Mouse (Mus musculus) C2C12 (cell line): ENCODE measurements at regions not wholly inside any gene's neighbourhood (a gene's known extent, or its start where the extent isn't known, plus 50 kb on each side); places are given as distances from the start of the nearest gene placed in this dataset.
"Not testable (repeated sequence)": the region's sequence is repeated elsewhere in the genome, so short reads cannot be mapped to it uniquely, and the experiment has no call there.

ENCODE experiments used
- H3K27me3 ChIP-seq: one replicate; pipeline ENCODE4 v1.6.1; 2011; ENCODE audit not compliant: control insufficient read depth, insufficient read depth, insufficient read length
- H3K36me3 ChIP-seq: one replicate; pipeline ENCODE4 v1.6.1; 2011; ENCODE audit not compliant: control insufficient read depth, insufficient read depth
- H3K4me3 ChIP-seq: one replicate; pipeline ENCODE4 v1.5.1; 2011; ENCODE audit warnings: mild to moderate bottlenecking, control low read depth; ENCODE audit not compliant: poor library complexity, insufficient read depth, severe bottlenecking
- H3K79me2 ChIP-seq: one replicate; pipeline ENCODE4 v1.6.1; 2011; ENCODE audit not compliant: control insufficient read depth, insufficient read depth
- H3K79me3 ChIP-seq: one replicate; pipeline ENCODE4 v1.6.1; 2011; ENCODE audit warnings: low read depth, control low read depth
- H3ac ChIP-seq: one replicate; pipeline ENCODE3; 2011; ENCODE audit warnings: low read depth; ENCODE audit not compliant: control insufficient read depth, insufficient read length
- CEBPB ChIP-seq: IDR thresholded peaks from one replicate; pipeline ENCODE4 v1.6.1; 2011; ENCODE audit warnings: low read depth, mild to moderate bottlenecking, control low read depth, moderate library complexity
- CTCF ChIP-seq: IDR thresholded peaks from one replicate; pipeline ENCODE4 v1.5.1; 2011; ENCODE audit not compliant: control insufficient read depth, insufficient read depth, insufficient read length
- FOSL1 ChIP-seq: IDR thresholded peaks from one replicate; pipeline ENCODE4 v1.8.0; 2011; ENCODE audit warnings: mild to moderate bottlenecking, low read length; ENCODE audit not compliant: poor library complexity, insufficient read depth, severe bottlenecking
- MAX ChIP-seq: IDR thresholded peaks from one replicate; pipeline ENCODE4 v1.6.1; 2011; ENCODE audit warnings: mild to moderate bottlenecking, control low read depth
- MYOD1 ChIP-seq: IDR thresholded peaks from one replicate; pipeline ENCODE4 v1.6.1; 2011; ENCODE audit warnings: low read depth; ENCODE audit not compliant: control insufficient read depth, insufficient read length
- MYOG ChIP-seq: IDR thresholded peaks from one replicate; pipeline ENCODE4 v1.6.1; 2011; ENCODE audit not compliant: control insufficient read depth, insufficient read length; ENCODE audit errors: extremely low read depth
- USF1 ChIP-seq: IDR thresholded peaks from one replicate; pipeline ENCODE4 v1.6.1; 2011; ENCODE audit warnings: low read depth, mild to moderate bottlenecking, control low read depth, moderate library complexity

DNA sequence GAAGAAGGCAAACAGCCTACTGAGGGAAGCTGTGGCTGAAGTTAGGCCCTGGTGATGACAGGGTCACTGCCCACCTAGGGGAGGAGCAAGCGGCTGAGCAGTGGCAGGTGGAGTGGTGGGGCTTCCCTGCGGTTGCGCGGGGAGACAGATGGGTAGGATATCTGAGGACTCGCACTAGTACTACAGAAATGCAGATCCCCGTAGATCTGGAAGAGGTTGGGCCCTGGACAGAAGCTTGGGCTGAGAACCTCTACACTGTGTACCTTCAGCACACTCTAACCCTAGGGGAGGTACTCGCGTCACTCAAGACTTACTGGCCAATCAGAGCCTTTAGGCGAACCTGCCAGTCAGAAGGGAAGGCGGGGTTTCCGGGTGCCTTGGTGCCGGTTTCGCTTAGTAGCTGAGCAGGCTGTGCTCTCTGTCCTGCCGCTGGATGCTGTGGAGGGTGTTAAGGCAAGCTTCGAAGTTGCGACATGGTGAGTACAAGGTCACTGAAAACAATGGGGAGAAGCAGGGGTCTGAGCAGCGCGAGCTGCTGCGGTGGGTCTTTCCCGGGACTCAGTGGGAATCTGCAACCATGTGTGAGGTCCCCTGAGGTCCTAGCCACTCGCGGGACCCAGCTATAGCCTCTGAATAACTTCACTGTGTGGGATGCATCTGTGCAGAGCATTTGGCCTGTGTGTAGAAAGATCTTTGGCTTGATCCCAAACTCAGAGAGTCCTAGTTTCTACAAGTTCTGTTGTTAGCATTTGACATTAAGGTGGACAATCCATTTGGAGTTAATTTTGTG is 56.7 kb upstream of the Gm15446 start:
- no peak for TF ChIP-seq MAX
- no peak for TF ChIP-seq MYOD1
- no peak for TF ChIP-seq USF1
- no peak for TF ChIP-seq MYOG
- TF ChIP-seq CTCF, result no peak
- no peak for TF ChIP-seq FOSL1
- no peak for TF ChIP-seq CEBPB
- no peaks in the 10 kb centered on the region for H3K36me3 ChIP-seq

DNA sequence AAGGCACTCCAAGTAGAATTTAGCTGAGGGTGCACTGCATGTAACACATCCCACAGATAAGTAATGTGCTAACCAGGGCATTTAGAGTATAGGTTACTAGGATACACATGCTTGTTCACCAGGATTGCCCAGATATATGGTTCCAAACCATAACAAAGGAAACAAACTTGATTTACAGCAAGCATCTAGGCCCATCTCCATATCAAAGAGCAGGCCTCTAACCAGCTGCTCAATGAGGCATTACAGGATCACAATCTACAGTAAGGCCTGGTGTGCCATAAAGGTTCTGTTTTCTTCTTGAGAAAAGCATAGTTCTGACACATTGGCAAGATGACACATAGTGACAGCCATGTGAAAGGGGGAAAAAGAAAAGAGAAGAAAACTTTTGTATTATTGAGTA is 56.0 kb upstream of the Gm15446 start:
- not testable (repeated sequence) for H3K27me3 ChIP-seq, H3ac ChIP-seq, H3K79me2 ChIP-seq, H3K36me3 ChIP-seq, H3K79me3 ChIP-seq
- H3K4me3 ChIP-seq, result peak overlapping the region; percentile 49

More for the DNA sequence above, 56.7 kb upstream of the Gm15446 start:
- Histone ChIP-seq H3K79me2 (no peaks in the 10 kb centered on the region), H3K27me3 (no peaks in the 10 kb centered on the region), H3K4me3 (peak overlapping the region; percentile 49), H3ac (peak overlapping the region; percentile 53), H3K79me3 (no peaks in the 10 kb centered on the region)
